Mouse (Mus musculus): ENCODE measurements around the gene Ldhd.
A peak's percentile ranks its signal among the peaks of the same experiment; 100 is the strongest.

Gene Ldhd

DNA sequence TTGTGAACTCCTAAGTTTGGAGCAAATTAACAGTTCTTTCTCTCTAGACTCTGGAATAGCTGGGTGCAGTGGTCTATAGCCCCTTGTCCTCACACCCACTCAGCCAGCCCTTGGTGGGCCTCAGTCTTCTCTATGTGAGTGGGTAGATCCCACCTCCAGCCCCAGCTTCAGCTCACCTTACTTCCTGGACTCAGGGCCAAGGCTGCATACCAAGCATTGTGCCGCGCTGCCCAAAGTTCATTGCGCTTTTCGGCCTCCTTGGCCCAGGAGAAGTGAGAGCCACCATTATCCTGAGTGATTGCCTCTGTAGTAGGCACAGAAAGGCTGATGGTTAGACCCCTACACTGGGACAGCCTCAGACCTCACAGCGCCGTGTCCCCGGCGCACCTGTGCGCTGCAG lies 2.3 kb downstream of the Ldhd start:
- DNase-seq (ENCODE audit: low read depth, low spot score) = no peak

DNA sequence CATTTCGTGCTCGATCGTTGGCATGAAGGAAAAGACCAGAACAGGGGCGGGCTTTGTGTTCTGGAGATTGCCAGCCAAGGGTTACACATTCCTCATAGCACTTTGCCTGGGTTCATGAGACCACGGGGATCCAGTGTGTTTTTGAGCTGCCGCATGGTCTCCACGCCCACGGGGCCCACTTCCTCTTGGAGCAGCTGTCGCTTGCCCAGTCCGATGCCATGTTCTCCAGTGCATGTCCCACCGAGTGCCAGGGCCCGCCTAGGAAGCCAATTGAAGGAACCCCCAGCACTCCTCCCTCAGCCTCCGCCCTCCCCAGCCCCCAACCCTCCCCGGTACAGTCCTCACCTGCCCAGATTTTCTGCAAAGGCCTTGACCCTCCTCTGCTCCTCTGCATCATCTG lies 3.2 kb downstream of the Ldhd start:
- no peak for DNase-seq (ENCODE audit: low read depth, low spot score)

DNA sequence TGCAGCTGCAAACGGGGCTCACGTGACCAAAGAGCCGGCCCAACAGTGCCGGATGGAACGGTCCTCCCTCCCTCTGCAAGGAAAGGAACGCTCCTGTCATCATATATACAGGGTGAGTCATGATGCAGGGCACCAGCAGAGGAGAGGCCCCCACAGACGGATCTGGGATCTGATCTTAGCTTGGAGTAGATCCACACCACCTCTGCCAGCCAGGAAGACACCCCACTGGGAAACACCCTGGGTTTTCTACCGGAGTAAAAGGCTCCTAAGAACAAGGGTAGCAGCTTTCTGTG lies 3.7 kb downstream of the Ldhd start:
- peak; percentile 94 for DNase-seq (ENCODE audit: low read depth, low spot score)

DNA sequence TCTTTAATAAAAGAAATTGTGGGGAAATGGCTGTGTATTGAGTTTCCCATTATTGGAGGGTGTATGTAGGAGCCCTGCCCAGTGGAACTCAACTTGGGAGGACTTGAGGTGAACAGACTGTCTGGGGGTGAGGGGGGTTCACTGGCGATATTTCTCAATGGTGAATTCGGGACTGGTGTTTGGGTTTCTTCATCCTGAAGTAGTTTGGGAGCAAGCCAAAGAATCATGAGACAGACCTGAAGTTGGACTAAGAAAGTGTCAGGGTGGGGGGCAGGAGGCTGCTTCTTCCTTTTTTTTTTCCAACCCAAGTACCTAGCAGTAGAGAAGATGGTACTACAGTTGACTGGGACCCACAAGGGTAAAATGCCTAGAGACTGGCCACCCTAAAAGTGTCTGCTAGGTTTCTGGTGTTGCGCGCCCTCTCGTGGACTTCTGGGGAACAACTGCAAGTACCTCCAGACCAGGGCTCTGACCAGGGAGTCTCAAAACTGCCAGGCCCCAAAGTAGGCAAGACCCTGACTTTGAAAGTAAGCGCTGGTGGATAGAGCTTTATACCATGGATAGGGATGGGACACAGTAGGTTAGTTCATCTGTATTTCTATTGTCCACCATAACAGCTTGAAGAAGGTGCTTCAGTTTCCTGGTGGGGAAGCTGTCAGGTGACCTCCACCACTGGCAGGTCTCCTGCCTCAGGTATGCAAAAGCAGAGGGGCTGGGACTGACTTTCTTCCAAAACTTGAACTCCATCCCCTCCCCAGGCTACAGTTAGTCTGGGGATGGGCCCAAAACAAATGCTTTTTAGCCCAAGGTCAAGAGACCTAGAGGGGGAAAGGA lies 4.3 kb downstream of the Ldhd start:
- peak; percentile 98 for DNase-seq (ENCODE audit: low read depth, low spot score)

DNA sequence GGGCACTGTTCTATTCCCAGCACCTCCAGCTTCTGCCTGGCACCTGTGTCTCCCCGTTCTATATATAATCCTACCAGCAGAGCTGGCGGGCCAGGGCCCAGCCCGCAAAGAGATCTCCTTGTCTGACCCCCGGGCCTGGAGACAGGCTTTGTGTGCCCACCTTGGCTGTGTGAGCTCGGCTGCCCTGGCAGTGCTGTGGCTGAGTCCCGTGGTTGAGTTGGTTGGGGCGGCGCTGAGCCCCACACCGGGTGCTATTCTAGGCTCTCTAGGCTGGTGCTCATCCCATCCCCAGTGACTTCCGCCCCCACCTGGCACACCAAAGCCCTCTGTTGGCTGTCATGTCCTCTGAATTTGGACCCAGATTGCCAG lies 5.3 kb downstream of the Ldhd start:
- DNase-seq (ENCODE audit: low read depth, low spot score) = no peak

DNA sequence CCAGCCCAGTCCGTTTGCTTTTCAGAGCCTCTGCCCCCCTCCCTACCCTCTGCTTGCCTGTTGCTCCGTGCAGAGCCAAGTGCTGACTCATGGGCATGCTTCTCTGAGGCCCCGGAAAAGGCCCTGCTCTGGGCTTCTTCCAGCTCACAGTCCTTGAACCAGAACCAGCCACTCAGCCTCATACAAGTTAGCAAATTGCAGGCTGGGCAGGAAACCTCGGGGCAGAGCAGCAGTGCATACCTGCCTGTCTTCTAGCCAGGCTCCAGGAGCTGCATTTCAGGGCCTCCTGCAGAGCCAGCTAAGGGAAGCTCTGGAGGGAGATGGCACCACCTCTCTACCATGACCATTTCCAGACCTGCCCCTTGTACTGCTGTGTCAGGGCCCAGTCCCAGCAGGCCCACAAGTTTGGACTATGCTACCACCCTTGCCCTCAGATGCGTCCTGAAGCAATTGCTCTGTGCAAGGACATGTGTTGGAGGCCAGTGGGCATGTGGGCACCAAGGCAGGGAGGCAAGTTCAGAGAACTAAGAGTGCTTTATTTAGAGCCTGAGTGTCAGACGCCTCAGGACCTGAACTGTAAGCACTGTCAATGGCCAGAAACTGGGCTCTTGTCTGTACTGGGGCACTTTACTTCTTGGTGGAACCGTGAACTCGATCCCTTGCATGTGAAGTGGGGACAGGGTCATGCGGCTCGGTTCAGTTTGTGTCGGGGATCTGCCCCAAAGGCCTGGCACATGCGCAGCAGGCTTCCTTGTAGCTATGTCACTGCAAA lies 5.9 kb downstream of the Ldhd start:
- DNase-seq (ENCODE audit: low read depth, low spot score) = peak; percentile 97

DNA sequence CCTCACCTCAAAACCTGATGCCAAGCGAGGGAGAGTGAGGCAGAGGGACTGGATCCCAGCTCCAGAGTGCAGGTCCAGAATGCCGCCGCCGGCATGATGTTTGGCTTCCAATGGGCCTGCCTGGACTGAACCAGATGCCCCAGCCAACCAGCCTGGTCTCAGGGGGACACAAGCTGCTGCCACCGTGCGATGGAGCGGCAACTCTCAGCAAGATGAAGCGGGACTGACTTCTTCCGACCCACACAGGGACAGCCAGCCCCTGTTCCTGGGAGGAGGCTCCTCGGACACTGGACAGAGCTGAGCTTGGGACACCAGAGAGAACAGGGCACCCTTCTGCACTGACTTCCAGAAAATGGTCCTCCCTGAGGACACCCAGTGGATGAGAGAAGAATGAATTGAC lies 7.6 kb downstream of the Ldhd start:
- DNase-seq (ENCODE audit: low read depth, low spot score) = no peak

DNA sequence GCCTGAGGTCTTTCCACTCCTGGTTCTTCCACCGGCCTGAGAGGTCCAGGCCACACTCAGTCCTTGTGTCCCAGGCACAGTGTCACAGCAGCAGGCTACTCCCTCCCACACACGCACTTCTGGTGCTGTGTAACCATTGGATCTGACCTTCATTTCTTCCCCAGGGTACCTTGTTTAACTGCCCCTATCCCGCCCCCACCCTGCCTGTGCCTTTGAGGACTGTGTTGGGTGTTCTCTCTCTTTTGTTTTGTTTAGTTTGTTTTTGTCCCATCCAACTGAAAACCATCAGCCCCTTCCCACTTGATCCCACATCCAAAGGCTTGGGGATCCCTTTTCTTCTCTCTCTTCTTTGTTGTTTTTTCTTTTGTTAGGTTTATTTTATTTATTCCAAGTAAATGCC lies 8.1 kb downstream of the Ldhd start:
- no peak for DNase-seq (ENCODE audit: low read depth, low spot score)

DNA sequence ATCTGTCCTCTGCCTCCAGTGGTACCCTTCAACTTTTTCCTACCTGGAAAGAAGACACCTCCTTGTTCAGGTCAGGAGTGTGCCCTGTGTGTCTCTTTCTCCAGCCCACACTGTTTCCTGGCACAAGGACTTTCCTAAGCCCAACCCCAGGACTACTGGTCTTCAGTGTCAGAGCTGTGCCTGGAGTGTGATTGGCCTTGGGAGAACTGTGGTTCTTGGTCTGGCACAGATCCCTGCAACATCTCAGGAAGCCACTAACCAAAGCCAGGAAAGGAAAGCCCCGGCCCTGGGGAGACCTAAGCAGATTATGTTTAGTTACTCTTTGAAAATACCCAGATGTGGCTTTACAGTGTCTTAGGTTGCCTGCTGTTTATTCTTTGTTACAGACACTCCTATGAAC lies 10.2 kb downstream of the Ldhd start:
- peak; percentile 94 for DNase-seq (ENCODE audit: low read depth, low spot score)

DNA sequence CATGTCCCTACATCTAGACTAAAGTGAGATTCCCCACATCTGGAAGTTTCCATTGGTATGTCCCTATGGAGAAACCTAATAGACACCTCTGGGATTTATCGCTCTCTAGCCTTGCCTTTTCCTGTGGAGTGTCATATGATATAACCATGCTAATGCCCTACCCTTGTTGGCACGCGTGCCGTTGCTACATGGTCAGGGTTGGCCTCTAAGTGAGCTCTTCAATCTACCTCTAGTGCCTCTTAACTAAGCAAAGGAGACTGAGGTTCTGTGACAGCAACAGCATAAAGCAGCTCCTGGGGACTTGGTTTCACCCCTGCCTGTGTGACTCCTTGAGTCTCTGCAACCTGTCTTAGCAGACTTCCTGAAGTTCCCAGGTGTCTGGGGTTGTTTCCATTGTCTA lies 11.9 kb downstream of the Ldhd start:
- no peak for DNase-seq (ENCODE audit: low read depth, low spot score)

DNA sequence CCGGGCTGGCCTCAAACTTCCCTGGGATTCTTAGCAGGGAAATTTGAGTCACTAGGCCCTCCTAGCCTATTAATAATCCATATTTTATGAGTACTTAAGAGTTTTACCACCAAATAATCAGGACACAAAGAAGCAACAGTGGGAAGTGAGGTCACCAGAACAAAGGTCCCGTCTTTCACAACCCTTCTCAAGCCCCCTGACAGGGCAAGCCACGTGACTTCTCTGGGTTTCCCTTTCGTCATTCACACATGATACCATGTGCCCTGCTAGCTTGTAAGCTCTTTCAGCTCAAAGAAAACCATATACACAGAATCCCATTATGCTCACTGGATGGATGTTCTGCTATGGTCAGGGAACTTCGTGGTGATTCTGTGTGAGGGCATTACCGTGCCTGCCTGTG lies 12.4 kb downstream of the Ldhd start:
- DNase-seq (ENCODE audit: low read depth, low spot score) = no peak

DNA sequence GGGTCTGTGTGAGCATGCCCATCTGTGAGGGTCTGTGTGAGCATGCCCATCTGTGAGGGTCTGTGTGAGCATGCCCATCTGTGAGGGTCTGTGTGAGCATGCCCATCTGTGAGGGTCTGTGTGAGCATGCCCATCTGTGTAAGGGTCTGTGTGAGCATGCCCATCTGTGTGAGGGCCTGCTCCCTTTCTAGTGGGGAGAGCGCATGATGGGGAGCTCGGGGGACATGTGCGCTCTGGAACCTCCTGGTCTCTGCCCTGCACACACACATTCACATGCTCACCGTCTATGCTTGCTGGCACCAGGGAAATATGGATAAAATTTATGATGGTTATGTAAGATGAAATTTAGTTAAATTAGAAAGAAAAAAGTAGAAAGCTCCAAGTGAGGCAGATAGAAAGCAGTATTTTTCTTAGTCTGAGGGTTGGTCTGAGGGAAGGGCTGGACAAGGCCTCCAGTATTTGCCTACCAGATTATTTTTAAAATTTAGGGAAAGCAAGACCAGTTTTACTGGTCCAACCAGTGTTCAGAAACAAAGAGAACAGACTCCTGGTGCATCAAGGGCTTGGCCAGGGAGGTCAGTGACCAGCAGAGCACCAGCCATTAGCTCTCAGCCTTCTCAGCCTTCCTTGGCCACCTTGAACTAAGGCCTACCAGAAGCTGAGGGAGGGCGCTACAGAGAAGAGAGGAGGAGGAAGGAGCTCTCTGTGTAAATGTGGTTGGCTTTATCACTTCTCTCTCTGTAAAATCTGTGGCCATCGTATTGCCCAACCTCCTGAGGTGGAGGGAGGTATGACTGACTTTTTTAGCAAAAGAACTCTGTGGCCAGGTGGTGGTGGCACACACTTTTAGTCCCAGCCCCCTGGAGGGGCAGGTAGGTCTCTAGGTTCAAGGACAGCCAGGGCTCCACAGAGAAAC lies 15.1 kb downstream of the Ldhd start:
- DNase-seq (ENCODE audit: low read depth, low spot score) = no peak

DNA sequence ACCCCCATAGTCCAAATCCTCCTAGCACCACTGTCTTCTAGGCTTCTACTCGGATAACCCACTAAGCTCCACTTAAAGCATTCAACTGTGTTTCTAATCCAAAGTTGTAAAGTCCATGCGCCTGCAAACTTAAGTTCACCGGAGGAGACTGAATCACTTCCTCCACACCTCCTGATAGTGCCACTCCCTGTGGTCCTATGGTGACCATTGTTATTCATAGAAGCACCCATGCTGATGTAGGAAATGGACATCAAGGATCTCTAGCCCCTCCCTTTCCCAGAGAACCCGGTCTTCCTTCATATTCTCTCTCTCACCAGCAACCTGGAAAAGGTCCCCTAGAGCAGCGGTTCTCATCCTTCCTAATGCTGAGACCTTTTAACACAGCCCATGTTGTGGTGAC lies 17.0 kb downstream of the Ldhd start:
- DNase-seq (ENCODE audit: low read depth, low spot score) = no peak

DNA sequence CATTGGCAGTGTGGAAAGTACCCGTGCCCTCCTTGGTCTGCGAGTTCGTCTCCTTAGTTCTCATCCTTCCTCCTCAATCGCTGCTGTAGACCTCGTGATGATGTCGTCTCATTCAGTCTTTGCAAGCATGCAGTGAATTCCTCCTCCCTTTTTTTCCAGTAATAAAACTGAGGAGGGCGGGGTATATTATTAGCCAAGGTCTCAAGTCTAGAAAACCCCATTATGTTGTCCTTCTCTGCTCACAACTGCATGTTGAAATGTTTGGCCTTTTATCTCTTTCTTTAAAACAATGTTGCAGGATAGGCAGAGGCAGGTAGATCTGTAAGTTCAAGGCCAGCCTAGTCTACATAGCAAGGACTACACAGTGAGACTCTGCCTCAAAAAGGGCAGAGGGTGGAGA lies 22.8 kb downstream of the Ldhd start:
- DNase-seq (ENCODE audit: low read depth, low spot score) = no peak

DNA sequence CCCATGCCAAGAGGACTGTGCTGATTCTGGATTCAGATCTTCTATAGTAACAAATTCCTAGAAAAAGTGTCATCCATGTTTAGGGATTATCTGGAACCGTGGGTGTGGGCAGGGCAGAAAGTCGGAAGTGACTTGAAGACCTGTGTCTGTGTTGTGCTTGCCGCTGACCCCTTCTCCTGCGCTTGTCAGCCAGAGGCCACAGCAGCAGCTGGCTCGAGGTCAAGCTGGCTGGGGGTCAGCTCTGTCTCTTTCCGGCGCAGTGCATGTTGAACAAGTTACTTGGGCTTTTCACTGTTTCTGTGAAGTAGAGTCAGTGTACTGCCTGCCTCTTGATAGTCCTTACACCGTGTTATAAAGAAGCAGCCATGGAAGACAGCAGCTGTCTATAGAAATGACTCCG lies 23.2 kb downstream of the Ldhd start:
- DNase-seq (ENCODE audit: low read depth, low spot score) = no peak

DNA sequence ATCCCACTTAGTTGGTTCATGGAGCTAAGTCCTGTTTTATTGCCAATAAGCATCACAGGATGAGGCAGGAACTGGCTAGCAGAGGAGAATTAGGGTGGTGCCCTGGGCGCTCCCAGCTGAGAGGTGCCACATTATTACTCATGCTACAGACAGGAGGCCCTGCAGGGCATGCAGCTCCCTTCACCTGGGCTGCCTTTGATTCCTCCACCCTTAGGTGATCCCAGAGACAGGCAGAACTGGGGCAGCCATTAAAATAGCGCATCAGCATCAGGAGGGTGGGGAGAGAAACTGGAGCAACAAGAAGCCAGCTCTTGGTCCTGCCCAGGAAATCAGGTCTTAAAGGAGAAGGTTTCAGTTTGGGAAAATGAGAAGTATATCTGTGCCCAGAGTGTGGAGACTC lies 25.2 kb downstream of the Ldhd start:
- DNase-seq (ENCODE audit: low read depth, low spot score) = no peak

DNA sequence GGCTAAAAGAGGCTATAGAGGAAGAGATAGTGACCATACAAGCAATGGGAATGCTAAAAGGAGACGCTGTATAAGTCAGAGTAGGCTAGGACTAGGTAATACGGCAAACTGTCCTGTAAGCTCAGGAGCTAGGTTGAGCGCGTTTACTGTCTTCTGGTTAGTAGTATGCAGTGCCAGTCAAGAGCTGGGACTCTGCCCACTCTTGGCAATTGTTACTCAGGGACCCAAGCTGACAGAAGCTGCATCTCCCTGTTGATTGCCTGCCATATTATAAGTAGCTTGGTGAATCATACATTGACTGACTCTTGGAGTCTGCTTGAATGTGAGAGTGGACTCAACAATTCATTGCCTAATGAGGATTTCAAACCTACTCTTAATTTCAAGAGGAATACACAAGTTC lies 28.1 kb downstream of the Ldhd start:
- DNase-seq (ENCODE audit: low read depth, low spot score) = peak; percentile 56

DNA sequence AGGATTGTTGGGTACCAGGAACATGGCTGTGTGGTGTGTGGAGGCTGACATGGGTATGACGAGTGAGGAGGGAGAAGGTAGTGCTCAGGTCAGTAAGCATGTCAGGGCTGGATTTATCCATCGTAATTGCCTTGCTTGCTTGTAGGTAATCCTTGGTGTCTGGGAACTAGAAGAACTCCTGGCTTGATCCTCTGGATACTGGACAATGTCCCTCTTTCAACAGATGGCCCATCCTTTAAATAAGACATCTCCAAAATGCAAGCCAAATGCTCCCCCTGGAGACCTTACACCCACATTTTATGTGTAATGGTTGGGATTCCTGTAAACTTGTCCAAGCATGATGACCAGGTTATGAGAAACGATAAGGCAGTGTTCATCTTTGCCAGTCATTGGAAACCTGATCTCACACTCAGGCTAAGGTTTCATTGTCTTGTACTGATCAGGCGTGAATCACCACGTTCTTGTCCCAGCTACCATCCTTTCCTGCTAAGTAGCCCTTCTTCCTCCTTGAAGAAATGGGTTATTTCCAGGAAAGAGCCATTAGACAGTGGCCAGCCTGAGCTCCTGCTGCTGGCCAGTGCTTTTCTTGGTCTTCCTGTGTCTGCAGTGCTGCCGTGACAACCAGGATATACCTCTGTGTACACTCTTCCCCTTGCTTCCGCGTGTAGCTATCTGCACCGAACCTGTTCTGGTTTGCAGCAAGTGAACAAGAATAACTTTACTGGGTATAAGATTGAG lies 30.3 kb downstream of the Ldhd start:
- no peak for DNase-seq (ENCODE audit: low read depth, low spot score)

DNA sequence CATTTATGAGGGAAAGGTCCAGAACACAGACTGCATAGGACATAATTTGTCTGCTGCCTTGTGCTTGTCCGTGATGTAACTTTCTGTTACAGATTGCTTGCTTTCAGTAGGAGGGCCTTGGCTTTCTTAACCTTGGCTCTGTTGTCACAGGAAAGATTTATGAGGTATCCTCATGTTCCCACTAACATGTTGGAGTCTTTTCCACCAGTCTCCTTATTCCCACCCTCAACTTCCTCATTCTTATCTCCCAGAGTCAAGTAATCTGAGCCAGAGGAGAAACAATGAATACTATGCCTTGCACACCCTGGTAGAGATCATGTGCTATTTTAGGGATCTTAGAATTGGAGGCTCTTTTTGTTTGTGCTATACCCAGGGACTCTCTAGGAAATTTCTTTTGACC lies 32.9 kb downstream of the Ldhd start:
- peak; percentile 98 for DNase-seq (ENCODE audit: low read depth, low spot score)

DNA sequence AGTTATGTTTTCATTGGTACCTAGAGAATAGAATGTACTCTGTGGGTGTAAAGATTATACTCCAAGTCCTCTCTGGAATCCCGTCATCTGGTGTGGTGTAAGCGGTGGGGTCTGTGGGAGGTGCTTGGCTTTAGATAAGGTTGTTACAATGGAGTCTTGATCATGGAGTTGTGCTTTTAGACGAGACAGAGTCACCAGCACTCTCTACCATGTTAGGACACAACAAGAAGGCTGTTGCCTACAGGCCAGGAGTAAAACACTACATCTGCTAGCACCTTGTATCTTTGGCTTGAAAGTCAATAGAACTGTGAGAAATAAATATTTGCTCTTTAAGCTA lies 33.7 kb downstream of the Ldhd start:
- DNase-seq (ENCODE audit: low read depth, low spot score) = no peak

DNA sequence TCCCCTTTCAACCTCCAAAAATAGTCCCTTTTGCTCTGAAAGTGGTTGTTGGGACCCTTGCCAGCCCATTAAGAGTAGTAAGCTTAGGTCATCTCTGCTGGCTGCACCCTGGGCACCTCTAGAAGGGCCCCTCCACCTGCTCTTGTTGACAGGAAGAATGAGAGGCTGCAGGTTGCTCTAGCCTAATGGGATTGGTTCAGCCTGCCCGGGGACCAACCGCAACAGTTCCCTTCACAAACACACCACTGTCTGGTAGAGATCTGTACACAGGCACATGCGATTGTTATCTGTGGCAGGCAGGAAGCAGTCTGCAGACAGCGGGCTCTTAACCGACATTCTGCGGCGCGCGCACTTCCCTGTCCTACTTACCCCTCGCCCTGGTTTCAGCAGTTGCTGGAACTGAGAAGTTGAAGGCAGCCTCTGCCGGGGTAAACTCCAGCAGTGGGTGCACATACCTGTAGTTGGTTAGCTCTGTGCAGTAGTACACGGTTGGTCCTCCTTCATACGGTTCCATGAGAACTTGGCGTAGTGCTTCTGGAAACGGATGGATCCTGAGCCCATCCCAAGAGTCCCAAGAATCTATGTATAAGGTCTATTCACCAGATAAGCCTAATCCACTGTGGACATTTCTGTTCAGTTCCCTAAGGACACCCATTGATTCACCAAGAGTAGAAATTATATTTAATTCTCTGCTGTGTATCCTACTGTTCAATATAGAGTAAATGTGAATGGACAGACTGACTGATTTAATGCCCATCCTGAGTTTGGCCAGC lies 34.3 kb downstream of the Ldhd start:
- DNase-seq (ENCODE audit: low read depth, low spot score) = no peak
